Mouse (Mus musculus): Measurements from ENCODE around the gene Wipi1. TPM values are rescaled to one million over a fixed set of nuclear protein-coding genes. Genes with fewer than 3 reads are reported as not detected.

The Wipi1 gene
- polyA plus RNA-seq, 1 experiment: 5.1 TPM

GRCm38 (mm10) chr11:109610046-109610794 lies 1.5 kb downstream of the Wipi1 start:
- H3K27ac ChIP-seq (ENCODE audit: insufficient read depth, low read length): no peak overlapping the region
- H3K27me3 ChIP-seq (ENCODE audit: control insufficient read depth, insufficient read depth, low read length): no peaks in the 10 kb centered on the region
- peak overlapping the region; percentile 71 for H3K4me3 ChIP-seq (ENCODE audit: extremely low read depth, insufficient read depth, insufficient read length)
- no peak for TF ChIP-seq CTCF (IDR thresholded peaks at IDR 0.05; ENCODE audit: extremely low read depth, insufficient read depth, insufficient read length, insufficient replicate concordance)
- no peak for TF ChIP-seq POLR2A (IDR thresholded peaks at IDR 0.05; ENCODE audit: low read depth, low read length)
- DNase-seq (ENCODE audit: low read depth in 1 of 2, low spot score in 2 of 2): no peak
- WGBS: 37% methylated on average over 9 of the region's 9 CpGs
- H3K36me3 ChIP-seq (ENCODE audit: control insufficient read depth, insufficient read depth, low read length): no peaks in the 10 kb centered on the region
- no peaks in the 10 kb centered on the region; the same call in 1 of the 2 replicates for H3K4me1 ChIP-seq (ENCODE audit: control insufficient read depth, insufficient read depth, insufficient read length)

GRCm38 (mm10) chr11:109608976-109609625 lies 2.7 kb downstream of the Wipi1 start:
- Histone ChIP-seq H3K4me1 (ENCODE audit: control insufficient read depth, insufficient read depth, insufficient read length) (no peaks in the 10 kb centered on the region; the same call in 1 of the 2 replicates), H3K27me3 (ENCODE audit: control insufficient read depth, insufficient read depth, low read length) (no peaks in the 10 kb centered on the region), H3K4me3 (ENCODE audit: extremely low read depth, insufficient read depth, insufficient read length) (no peak overlapping the region), H3K36me3 (ENCODE audit: control insufficient read depth, insufficient read depth, low read length) (no peaks in the 10 kb centered on the region), H3K27ac (ENCODE audit: insufficient read depth, low read length) (no peak overlapping the region)
- WGBS: 68% methylated on average over 6 of the region's 6 CpGs
- DNase-seq (ENCODE audit: low read depth in 1 of 2, low spot score in 2 of 2): no peak
- TF ChIP-seq POLR2A (IDR thresholded peaks at IDR 0.05; ENCODE audit: low read depth, low read length): no peak
- no peak for TF ChIP-seq CTCF (IDR thresholded peaks at IDR 0.05; ENCODE audit: extremely low read depth, insufficient read depth, insufficient read length, insufficient replicate concordance)

GRCm38 (mm10) chr11:109607600-109607999 lies 4.2 kb downstream of the Wipi1 start:
- Histone ChIP-seq H3K27ac (ENCODE audit: insufficient read depth, low read length) (no peak overlapping the region), H3K4me3 (ENCODE audit: extremely low read depth, insufficient read depth, insufficient read length) (no peak overlapping the region), H3K4me1 (ENCODE audit: control insufficient read depth, insufficient read depth, insufficient read length) (no peaks in the 10 kb centered on the region; the same call in 1 of the 2 replicates), H3K27me3 (ENCODE audit: control insufficient read depth, insufficient read depth, low read length) (no peaks in the 10 kb centered on the region), H3K36me3 (ENCODE audit: control insufficient read depth, insufficient read depth, low read length) (no peaks in the 10 kb centered on the region)
- 86% methylated on average over 6 of the region's 6 CpGs for WGBS
- TF ChIP-seq POLR2A (IDR thresholded peaks at IDR 0.05; ENCODE audit: low read depth, low read length): no peak
- no peak for TF ChIP-seq CTCF (IDR thresholded peaks at IDR 0.05; ENCODE audit: extremely low read depth, insufficient read depth, insufficient read length, insufficient replicate concordance)
- DNase-seq (ENCODE audit: low read depth in 1 of 2, low spot score in 2 of 2): no peak

GRCm38 (mm10) chr11:109598778-109599570 lies 12.8 kb downstream of the Wipi1 start:
- TF ChIP-seq POLR2A (IDR thresholded peaks at IDR 0.05; ENCODE audit: low read depth, low read length) (no peak), CTCF (IDR thresholded peaks at IDR 0.05; ENCODE audit: extremely low read depth, insufficient read depth, insufficient read length, insufficient replicate concordance) (no peak)
- WGBS: 75% methylated on average over 12 of the region's 12 CpGs
- DNase-seq (ENCODE audit: low read depth in 1 of 2, low spot score in 2 of 2): no peak
- Histone ChIP-seq H3K36me3 (ENCODE audit: control insufficient read depth, insufficient read depth, low read length) (no peaks in the 10 kb centered on the region), H3K4me3 (ENCODE audit: extremely low read depth, insufficient read depth, insufficient read length) (no peak overlapping the region), H3K27ac (ENCODE audit: insufficient read depth, low read length) (no peak overlapping the region), H3K27me3 (ENCODE audit: control insufficient read depth, insufficient read depth, low read length) (no peaks in the 10 kb centered on the region), H3K4me1 (ENCODE audit: control insufficient read depth, insufficient read depth, insufficient read length) (no peaks in the 10 kb centered on the region)

GRCm38 (mm10) chr11:109594761-109595160 lies 17.0 kb downstream of the Wipi1 start:
- TF ChIP-seq POLR2A (IDR thresholded peaks at IDR 0.05; ENCODE audit: low read depth, low read length) (no peak), CTCF (IDR thresholded peaks at IDR 0.05; ENCODE audit: extremely low read depth, insufficient read depth, insufficient read length, insufficient replicate concordance) (no peak)
- WGBS: 82% methylated on average over 8 of the region's 8 CpGs
- H3K36me3 ChIP-seq (ENCODE audit: control insufficient read depth, insufficient read depth, low read length): no peaks in the 10 kb centered on the region
- no peak overlapping the region for H3K4me3 ChIP-seq (ENCODE audit: extremely low read depth, insufficient read depth, insufficient read length)
- H3K4me1 ChIP-seq (ENCODE audit: control insufficient read depth, insufficient read depth, insufficient read length): no peaks in the 10 kb centered on the region; the same call in 1 of the 2 replicates
- no peak for DNase-seq (ENCODE audit: low read depth in 1 of 2, low spot score in 2 of 2)
- no peaks in the 10 kb centered on the region for H3K27me3 ChIP-seq (ENCODE audit: control insufficient read depth, insufficient read depth, low read length)
- H3K27ac ChIP-seq (ENCODE audit: insufficient read depth, low read length): no peak overlapping the region

GRCm38 (mm10) chr11:109593200-109593981 lies 18.4 kb downstream of the Wipi1 start:
- Histone ChIP-seq H3K4me3 (ENCODE audit: extremely low read depth, insufficient read depth, insufficient read length) (no peak overlapping the region), H3K27me3 (ENCODE audit: control insufficient read depth, insufficient read depth, low read length) (no peaks in the 10 kb centered on the region), H3K36me3 (ENCODE audit: control insufficient read depth, insufficient read depth, low read length) (no peaks in the 10 kb centered on the region), H3K27ac (ENCODE audit: insufficient read depth, low read length) (no peak overlapping the region), H3K4me1 (ENCODE audit: control insufficient read depth, insufficient read depth, insufficient read length) (no peaks in the 10 kb centered on the region; the same call in 1 of the 2 replicates)
- WGBS: 58% methylated on average over 6 of the region's 6 CpGs
- no peak for DNase-seq (ENCODE audit: low read depth in 1 of 2, low spot score in 2 of 2)
- TF ChIP-seq CTCF (IDR thresholded peaks at IDR 0.05; ENCODE audit: extremely low read depth, insufficient read depth, insufficient read length, insufficient replicate concordance) (no peak), POLR2A (IDR thresholded peaks at IDR 0.05; ENCODE audit: low read depth, low read length) (no peak)
